Mouse (Mus musculus) gastrocnemius, postnatal 14 days (tissue): Measurements from ENCODE around the gene Olfr248. TPM values are rescaled to one million over a fixed set of nuclear protein-coding genes. Genes with fewer than 3 reads are reported as not detected.
"Not testable (repeated sequence)": the region's sequence is repeated elsewhere in the genome, so short reads cannot be mapped to it uniquely, and the experiment has no call there.

ENCODE experiments used
- DNase-seq: peaks from one replicate; pipeline ENCODE4 v3.0.0; 2021; ENCODE audit warnings: mixed read lengths
- intact Hi-C: fragments of 180-260 bp; cut with DNase I; formaldehyde crosslinking; loops from one replicate; pipeline ENCODE4 v1.15.1; 2025; ENCODE audit warnings: low total_unique reads
- long read RNA-seq, 2 experiments: library from polyadenylated mRNA; stranded (forward); transcript quantifications; one replicate each; pipeline ENCODE4 v2.0.0; 2021
- total RNA-seq, 2 experiments: library from RNA; stranded (reverse); gene quantifications; 2 replicates each; pipeline ENCODE4 v1.2.3; 2021

Gene Olfr248
- total RNA-seq, result not detected
- long read RNA-seq, experiment 1, result 0 reads
- long read RNA-seq, experiment 2, result 0 reads

- intact Hi-C loops, result no loop called here
- DNase-seq, result no peak
Measured at GRCm38 (mm10) chr1:174390746-174391145, at the start of gene Olfr248. Gene Olfr248, plus strand, starts transcription at chr1:174391046.

DNA sequence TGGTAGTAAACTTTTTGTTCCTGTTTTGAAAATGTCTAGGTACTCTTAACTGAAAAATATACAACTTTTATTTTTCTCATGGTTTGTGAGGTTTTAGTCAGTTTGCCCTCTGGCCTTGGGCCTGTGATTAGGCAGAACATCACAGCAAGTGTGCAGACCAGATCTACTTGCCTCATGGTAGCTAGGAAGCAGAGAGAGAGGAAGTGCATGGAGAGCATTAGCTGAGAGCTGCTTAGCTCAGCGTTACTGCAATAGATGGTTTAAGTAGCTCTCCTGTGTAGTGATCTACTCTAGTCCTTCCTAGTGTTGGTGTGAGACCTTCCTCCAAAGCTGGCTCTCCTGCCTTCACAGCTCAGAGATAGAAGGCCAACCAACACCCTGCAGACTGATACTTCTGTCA, 37.2 kb upstream of the Olfr248 start:
- intact Hi-C loops, DNase-seq: not testable (repeated sequence)

DNA sequence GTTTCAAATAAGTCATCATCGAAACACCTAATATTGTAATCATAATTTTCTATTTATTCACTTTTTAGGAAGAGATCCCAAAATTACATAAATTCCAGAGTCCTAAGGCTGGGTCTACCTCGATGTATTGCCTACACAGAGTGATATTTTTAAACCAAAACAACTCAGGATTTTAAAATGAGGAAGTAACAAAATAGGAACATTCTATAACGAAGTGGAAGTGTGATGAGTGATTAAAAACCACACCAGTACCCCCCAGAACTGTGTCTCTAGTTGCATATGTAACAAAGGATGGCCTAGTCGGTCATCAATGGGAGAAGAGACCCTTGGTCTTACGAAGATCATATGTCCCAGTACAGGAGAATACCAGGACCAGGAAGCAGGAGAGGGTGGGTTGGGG, 36.2 kb upstream of the Olfr248 start:
- intact Hi-C loops, result no loop called here
- DNase-seq, result no peak

- intact Hi-C loops, result no loop called here
- DNase-seq, result no peak
Measured at GRCm38 (mm10) chr1:174364882-174365451, 25.9 kb upstream of the Olfr248 start, which contains the start of gene Olfr417. Gene Olfr417, plus strand, starts transcription at chr1:174365122.

- no peak for DNase-seq
- intact Hi-C loops, result no loop called here
Measured at GRCm38 (mm10) chr1:174373799-174374198, 17.0 kb upstream of the Olfr248 start.

DNA sequence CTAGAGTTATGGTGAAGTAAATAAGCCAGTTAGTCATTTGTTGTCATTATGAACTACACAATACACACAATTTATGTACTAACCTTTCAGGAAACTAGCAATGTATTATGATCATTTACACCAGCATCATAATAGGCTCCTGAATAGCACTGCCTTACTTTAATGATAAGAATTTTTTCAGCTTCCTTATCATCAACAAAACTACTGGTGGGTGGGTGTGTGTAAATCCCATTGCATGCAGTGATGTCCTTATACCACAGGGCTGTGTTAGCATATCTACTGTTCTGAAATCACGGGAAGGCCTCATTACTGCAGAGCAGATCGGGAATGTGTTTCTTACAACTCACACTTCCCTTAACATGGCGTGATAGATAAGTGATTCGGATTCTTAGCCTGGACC, 32.1 kb downstream of the Olfr248 start:
- intact Hi-C loops, result no loop called here
- no peak for DNase-seq

- no peak for DNase-seq
- intact Hi-C loops, result no loop called here
Measured at GRCm38 (mm10) chr1:174423764-174424163, 32.9 kb downstream of the Olfr248 start, which contains the start of gene Olfr414. Gene Olfr414, plus strand, starts transcription at chr1:174424064.

GRCm38 (mm10) chr1:174426180-174426986, 35.5 kb downstream of the Olfr248 start:
- intact Hi-C loops, result no loop called here

GRCm38 (mm10) chr1:174427402-174427801, 36.6 kb downstream of the Olfr248 start:
- DNase-seq, result no peak
- intact Hi-C loops, result no loop called here

More at GRCm38 (mm10) chr1:174426180-174426986, 35.5 kb downstream of the Olfr248 start:
- DNase-seq, result no peak

DNA sequence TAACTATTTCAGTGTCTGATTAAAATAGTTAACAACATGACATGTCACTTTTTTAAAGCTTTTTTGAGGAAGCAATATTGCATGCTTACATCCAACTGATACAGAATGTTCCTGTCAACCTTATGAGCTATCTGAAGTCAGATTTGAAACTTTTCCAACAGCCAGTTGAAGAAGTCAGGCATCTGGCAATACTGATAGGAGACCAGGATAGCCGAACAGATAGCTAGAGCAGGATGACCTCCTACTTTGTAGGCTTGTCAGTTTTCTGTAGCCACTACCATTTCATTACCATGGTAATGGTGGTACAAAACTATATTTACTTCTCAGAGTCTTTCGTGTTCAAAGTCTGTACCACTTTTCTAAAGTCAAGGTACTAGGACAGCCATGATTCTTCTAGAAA, 37.6 kb downstream of the Olfr248 start:
- intact Hi-C loops, result no loop called here
- DNase-seq, result no peak

GRCm38 (mm10) chr1:174434121-174434520, 43.3 kb downstream of the Olfr248 start:
- intact Hi-C loops, result no loop called here
- DNase-seq, result no peak

Other genes starting within 250 kb of the Olfr248 start
- gene Olfr420, start 235.4 kb upstream of the Olfr248 start, total RNA-seq, result not detected
- under 1 TPM; 0.33 to 0.35 TPM for gene Spta1, start 218.3 kb upstream of the Olfr248 start, total RNA-seq
- not detected for gene Olfr419, start 139.0 kb upstream of the Olfr248 start, total RNA-seq
- gene Mptx1, start 60.5 kb upstream of the Olfr248 start, total RNA-seq, result not detected
- not detected for gene Olfr417, start 25.9 kb upstream of the Olfr248 start, total RNA-seq
- gene Olfr414, start 33.0 kb downstream of the Olfr248 start, total RNA-seq, result not detected
- not detected for gene Olfr220, start 51.0 kb downstream of the Olfr248 start, total RNA-seq
- gene Fmn2, start 110.8 kb downstream of the Olfr248 start, total RNA-seq, result under 1 TPM; 0.29 to 0.98 TPM